Mouse (Mus musculus): ENCODE data around the gene Fer1l4. TPM values are rescaled to one million over a fixed set of nuclear protein-coding genes. Genes with fewer than 3 reads are reported as not detected.

Fer1l4 gene
- polyA plus RNA-seq (2016; fragmentation: Nextera tagmentation; extraction: Ambion mirVana): not detected in 2 replicates

DNA sequence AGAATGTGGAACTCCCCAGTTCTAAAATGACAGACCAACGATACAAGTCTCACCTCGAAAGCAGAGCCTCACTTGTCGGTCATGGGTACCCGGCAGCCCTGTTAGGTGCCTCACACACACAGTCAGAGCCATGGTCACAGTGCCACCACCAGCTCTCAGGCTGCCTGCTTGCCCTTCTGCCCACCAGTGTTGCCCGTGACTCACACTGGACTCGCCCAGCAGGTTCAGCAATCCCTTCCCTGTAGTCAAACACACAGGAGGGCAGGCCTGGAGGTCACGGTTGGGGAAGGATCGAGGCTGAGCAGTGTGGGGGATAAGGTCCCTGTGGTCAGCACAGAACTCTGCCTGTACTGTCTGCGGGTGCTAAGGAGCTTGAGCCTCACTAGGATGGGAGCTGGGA is at the start of gene Fer1l4:
Gene Fer1l4, minus strand, starts transcription at position 132 of the 400 bp plus-strand sequence.
- ATAC-seq (ENCODE audit: low FRiP score): no peak
- 87% methylated on average over 9 of the region's 9 CpGs for WGBS
- Histone ChIP-seq H3K27me3 (peaks cover 10% of the 10 kb centered on the region), H3K4me3 (replicated peaks) (no peak within 1 kb of the TSS), H3K27ac (no peak within 1 kb of the TSS), H3K4me1 (no peaks in the 10 kb centered on the region), H3K36me3 (replicated peaks) (no peaks in the 10 kb centered on the region), H3K4me2 (no peak within 1 kb of the TSS), H3K9ac (no peak within 1 kb of the TSS), H3K9me3 (no peaks in the 10 kb centered on the region)

DNA sequence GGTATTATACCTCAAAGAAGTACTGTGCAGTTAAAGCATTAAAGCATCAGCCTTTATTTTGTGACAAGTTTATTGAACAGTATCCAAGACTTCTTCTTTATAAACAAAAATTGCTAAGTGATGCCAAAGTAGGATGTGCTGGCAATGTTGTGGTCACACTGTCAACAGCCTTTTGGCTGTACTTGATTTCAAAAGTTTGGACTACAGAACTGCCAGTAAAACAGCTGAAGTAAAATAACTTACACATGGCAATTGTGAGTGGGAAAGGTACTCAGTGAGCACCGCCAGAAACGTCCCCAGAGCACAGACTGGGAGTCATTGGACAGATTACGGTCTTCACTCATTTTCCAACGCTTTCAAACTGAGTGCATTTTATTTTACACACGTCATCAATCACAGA is 39.2 kb upstream of the Fer1l4 start:
- Histone ChIP-seq H3K36me3 (replicated peaks) (peaks cover 31% of the 10 kb centered on the region), H3K27me3 (no peaks in the 10 kb centered on the region), H3K9ac (no peak overlapping the region), H3K9me3 (no peaks in the 10 kb centered on the region), H3K4me2 (no peak overlapping the region), H3K4me1 (peaks cover 32% of the 10 kb centered on the region), H3K27ac (no peak overlapping the region), H3K4me3 (replicated peaks) (no peak overlapping the region)
- 89% methylated on average over 5 of the region's 5 CpGs for WGBS
- ATAC-seq (ENCODE audit: low FRiP score): no peak

DNA sequence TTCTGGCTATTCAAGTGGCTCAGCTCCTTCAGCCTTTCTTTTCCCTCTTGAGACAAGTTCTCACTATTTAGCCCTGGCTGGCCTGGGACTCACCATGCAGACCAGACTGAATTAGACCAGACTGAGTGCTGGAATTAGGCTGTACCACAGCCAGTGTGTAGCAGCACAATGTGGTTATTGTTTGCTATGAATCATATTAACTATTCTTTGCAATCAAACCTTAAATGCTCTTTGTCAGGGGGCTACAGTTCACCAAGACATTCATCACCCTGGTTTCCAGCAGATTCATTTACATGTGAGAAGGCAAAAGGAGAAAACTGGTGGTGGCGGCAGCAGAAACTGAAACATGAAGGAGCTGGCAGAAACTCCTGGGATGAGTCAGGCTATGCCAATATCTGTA is 37.1 kb upstream of the Fer1l4 start:
- WGBS: 32% methylated on average over 1 of the region's 1 CpGs
- Histone ChIP-seq H3K9me3 (no peaks in the 10 kb centered on the region), H3K36me3 (replicated peaks) (peaks cover 11% of the 10 kb centered on the region; the same call in 1 of the 2 replicates), H3K27ac (peak overlapping the region; percentile 36), H3K4me1 (peaks cover 32% of the 10 kb centered on the region), H3K9ac (no peak overlapping the region), H3K27me3 (no peaks in the 10 kb centered on the region), H3K4me3 (replicated peaks) (no peak overlapping the region), H3K4me2 (no peak overlapping the region)
- peak; percentile 44 for ATAC-seq (ENCODE audit: low FRiP score)

DNA sequence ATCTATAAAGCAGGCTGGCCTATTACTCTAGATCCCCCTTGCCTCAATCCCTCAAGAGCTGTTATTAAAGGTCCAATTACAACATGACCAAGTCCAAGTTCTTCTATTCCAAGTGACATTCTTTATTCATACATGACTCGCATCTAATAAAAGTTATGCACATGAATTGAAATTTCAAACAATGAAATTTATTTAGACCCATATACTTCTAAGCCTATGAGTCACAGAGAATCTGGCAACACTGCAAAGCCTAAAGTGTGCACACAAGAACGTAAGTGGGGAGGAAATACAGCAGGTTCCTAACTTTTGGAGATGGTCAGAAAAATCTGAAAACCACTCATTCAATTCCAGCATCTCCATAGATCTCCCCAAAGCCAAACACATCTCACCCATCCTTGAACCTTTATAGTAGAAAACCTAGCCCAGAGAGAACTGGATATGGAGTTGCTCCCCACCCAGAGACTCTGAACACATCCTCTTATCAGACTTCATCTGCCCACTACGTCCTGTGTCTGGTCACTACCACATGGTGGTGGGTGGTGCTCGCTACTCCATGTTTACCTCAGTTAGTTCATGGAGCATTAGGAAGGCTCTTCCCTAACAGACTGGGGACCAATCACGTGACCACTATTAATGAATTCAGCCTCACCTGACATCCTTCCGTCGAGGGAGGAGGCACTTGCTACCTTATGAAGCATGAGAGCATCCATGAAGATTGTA is 34.8 kb upstream of the Fer1l4 start:
- H3K4me1 ChIP-seq: peaks cover 32% of the 10 kb centered on the region
- no peaks in the 10 kb centered on the region for H3K9me3 ChIP-seq
- peaks cover 11% of the 10 kb centered on the region; the same call in 1 of the 2 replicates for H3K36me3 ChIP-seq (replicated peaks)
- H3K27me3 ChIP-seq: no peaks in the 10 kb centered on the region
- H3K4me2 ChIP-seq: no peak overlapping the region
- H3K9ac ChIP-seq: no peak overlapping the region
- ATAC-seq (ENCODE audit: low FRiP score): no peak
- H3K27ac ChIP-seq: no peak overlapping the region
- 89% methylated on average over 7 of the region's 7 CpGs for whole genome bisulfite sequencing
- H3K4me3 ChIP-seq (replicated peaks): no peak overlapping the region

DNA sequence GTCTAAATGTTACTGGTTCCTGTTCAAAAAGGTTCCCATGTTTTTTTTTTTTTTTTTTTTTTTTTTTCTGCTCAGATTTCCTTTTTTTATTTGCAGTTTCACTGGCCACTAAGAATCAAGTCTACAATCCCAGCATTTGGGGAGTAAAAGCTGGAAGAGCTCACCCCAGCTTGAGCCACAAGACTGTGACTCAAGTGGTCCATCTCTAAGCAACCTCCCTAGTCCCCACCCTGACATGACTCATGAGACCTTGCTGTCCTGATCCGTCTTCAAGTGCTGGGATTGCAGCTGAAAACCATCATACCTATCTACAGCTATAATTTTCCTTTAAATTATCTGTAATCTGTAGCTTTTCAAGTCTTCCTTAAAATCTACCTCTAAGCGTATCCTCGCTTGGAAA is 31.8 kb upstream of the Fer1l4 start:
- WGBS: 88% methylated on average over 3 of the region's 3 CpGs
- H3K36me3 ChIP-seq (replicated peaks): peaks cover 6% of the 10 kb centered on the region; the same call in 1 of the 2 replicates
- H3K27me3 ChIP-seq: no peaks in the 10 kb centered on the region
- no peak overlapping the region for H3K9ac ChIP-seq
- no peak overlapping the region for H3K27ac ChIP-seq
- H3K4me2 ChIP-seq: no peak overlapping the region
- H3K9me3 ChIP-seq: no peaks in the 10 kb centered on the region
- peaks cover 13% of the 10 kb centered on the region for H3K4me1 ChIP-seq
- no peak for ATAC-seq (ENCODE audit: low FRiP score)
- H3K4me3 ChIP-seq (replicated peaks): no peak overlapping the region

DNA sequence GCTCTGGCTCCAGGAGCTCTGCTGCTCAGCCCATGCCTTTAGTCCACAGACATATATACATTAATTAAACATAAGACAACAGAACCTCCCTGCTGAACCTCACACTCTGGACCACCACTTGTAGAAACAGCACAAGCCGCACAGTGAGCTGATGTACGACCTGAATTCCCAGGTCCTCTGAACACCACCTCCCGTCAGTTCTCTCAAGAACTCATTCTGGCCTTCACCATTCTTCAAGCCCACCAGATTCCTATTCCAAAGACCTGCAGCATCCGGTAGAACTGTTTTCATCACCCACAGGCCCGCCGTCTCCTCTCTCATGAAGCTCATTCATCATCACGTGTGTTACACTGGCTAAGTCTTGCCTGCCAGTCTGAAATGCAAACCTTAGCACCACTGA is 27.6 kb upstream of the Fer1l4 start:
- Histone ChIP-seq H3K27me3 (no peaks in the 10 kb centered on the region), H3K9me3 (no peaks in the 10 kb centered on the region), H3K4me1 (peaks cover 11% of the 10 kb centered on the region; the same call in 1 of the 2 replicates), H3K4me3 (replicated peaks) (no peak overlapping the region), H3K9ac (no peak overlapping the region), H3K4me2 (no peak overlapping the region), H3K27ac (no peak overlapping the region), H3K36me3 (replicated peaks) (peaks cover 40% of the 10 kb centered on the region)
- 89% methylated on average over 7 of the region's 7 CpGs for WGBS
- no peak for ATAC-seq (ENCODE audit: low FRiP score)

DNA sequence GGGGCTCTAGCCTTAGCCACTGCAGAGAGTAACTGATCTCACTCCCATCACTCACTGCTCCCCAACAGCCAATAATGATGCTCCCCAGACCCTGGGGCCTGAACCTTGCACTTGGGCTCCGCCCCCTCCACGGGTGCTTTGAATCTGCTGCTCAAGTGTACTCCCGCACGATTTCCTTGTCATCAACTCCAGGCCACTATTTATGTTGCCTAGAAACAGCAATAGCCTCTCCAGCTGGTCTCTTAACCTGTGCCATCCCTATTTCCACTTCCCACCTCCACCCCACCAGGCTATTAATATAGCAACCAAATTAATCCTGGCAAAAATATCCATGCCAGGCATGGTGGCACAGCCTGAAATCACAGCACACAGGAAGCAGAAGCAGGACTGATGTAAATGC is 26.9 kb upstream of the Fer1l4 start:
- WGBS: 59% methylated on average over 4 of the region's 4 CpGs
- H3K4me2 ChIP-seq: no peak overlapping the region
- no peaks in the 10 kb centered on the region for H3K27me3 ChIP-seq
- H3K9me3 ChIP-seq: no peaks in the 10 kb centered on the region
- H3K36me3 ChIP-seq (replicated peaks): peaks cover 47% of the 10 kb centered on the region
- H3K4me1 ChIP-seq: peaks cover 11% of the 10 kb centered on the region; the same call in 1 of the 2 replicates
- no peak overlapping the region for H3K4me3 ChIP-seq (replicated peaks)
- no peak overlapping the region for H3K9ac ChIP-seq
- no peak for ATAC-seq (ENCODE audit: low FRiP score)
- H3K27ac ChIP-seq: peak overlapping the region; percentile 36; the same call in 1 of the 2 replicates

DNA sequence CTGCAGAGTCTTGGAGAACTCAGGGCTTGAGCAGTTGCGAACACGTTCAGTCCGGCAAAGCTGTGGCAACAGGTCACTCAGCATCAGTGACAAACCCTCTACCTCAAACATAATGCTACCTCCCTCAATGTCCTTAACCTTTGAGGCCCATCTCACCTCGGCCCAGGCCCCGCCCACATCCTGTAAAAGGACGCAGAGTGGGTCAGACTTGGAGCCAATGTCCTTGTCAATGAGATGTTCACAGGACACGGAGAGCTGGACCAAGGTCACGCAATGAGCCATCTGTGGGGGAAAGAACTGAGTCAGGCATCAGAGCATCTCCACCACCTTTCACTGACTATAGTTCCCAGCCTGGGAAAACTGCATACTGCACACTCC is 26.4 kb upstream of the Fer1l4 start:
- no peak overlapping the region for H3K4me2 ChIP-seq
- H3K9ac ChIP-seq: no peak overlapping the region
- ATAC-seq (ENCODE audit: low FRiP score): no peak
- H3K9me3 ChIP-seq: no peaks in the 10 kb centered on the region
- H3K36me3 ChIP-seq (replicated peaks): peaks cover 52% of the 10 kb centered on the region
- no peaks in the 10 kb centered on the region for H3K27me3 ChIP-seq
- 94% methylated on average over 8 of the region's 8 CpGs for WGBS
- no peak overlapping the region for H3K4me3 ChIP-seq (replicated peaks)
- H3K27ac ChIP-seq: no peak overlapping the region
- H3K4me1 ChIP-seq: peaks cover 11% of the 10 kb centered on the region; the same call in 1 of the 2 replicates

DNA sequence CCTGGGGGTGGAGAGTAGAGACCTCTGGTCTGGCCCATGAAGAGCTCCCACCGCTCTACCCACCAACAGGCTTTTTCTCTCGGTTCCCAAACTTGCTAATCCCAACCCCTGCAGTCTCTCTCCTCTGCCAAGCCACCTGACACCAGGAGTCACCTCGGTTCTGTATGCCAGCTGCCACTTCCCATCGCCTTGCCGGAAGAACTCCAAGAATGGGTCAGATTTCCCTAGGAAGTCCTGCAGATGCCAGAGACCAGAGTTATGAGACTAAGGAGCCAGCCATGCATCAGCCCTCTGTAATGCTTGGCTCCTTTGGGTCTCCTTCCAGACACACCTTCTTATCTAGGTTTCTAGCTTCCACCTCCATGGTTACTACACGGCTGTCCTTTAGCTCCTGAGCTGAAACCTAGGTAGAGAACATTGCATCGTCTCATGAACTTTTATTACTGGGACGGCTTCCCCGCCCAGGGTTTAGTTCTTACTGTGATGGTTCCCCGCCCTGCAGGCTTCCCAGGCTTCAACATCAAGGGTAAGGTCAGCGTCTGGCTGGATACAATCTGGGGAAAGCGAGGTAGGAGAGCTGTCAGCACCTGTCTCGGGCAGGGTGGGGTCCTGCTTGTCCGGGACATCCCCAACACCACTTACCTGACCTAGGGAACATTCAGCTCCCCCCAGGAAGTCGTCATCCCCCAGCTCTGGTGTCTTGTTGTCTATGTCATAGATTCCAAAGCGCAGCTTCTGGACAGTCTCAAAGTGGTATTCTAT is 25.9 kb upstream of the Fer1l4 start:
- Histone ChIP-seq H3K27ac (no peak overlapping the region), H3K9ac (no peak overlapping the region), H3K27me3 (no peaks in the 10 kb centered on the region), H3K4me2 (no peak overlapping the region), H3K4me1 (peaks cover 11% of the 10 kb centered on the region; the same call in 1 of the 2 replicates), H3K36me3 (replicated peaks) (peaks cover 58% of the 10 kb centered on the region), H3K4me3 (replicated peaks) (no peak overlapping the region), H3K9me3 (no peaks in the 10 kb centered on the region)
- no peak for ATAC-seq (ENCODE audit: low FRiP score)
- 93% methylated on average over 16 of the region's 16 CpGs for WGBS

DNA sequence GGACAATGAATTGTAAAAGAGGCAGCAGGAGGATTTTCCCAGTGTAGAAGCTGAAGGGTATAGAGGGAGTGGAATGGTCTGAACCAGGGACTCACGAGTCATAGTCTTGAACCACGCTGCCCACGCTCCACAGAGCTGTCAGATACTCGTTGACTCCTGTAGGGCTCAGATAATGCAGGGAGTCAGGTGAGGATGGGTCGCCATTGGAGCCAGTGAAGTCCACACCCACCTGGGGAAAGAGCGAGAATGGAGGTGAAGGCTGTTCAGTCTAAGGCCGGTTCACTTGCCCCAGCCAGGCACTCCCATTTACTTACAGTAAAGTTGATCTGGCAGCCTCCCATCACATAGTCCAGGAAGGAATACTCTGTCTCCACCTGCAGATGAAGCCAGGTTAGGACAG is 24.7 kb upstream of the Fer1l4 start:
- WGBS: 91% methylated on average over 7 of the region's 7 CpGs

DNA sequence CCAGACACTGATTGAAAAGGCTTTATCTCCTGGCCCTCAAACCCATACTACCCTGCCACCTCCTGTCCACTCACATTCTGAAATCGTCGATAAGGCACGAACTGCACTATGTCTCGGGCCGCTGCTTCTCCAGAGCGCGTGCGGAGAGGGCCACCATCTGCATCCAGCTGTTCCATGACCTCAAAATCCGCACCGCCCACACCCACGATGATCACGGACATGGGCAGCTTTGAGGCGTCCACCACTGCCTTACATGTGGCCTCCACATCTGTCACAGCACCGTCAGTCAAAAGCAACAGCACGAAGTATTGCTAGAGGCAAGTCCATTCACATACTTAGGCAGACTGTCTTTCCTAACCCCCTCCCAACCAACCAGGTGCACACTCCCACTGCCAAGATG is 21.0 kb upstream of the Fer1l4 start:
- WGBS: 96% methylated on average over 15 of the region's 15 CpGs
- Histone ChIP-seq H3K36me3 (replicated peaks) (peaks cover 98% of the 10 kb centered on the region), H3K9ac (no peak overlapping the region), H3K4me2 (no peak overlapping the region), H3K9me3 (no peaks in the 10 kb centered on the region), H3K4me1 (no peaks in the 10 kb centered on the region), H3K27ac (no peak overlapping the region), H3K4me3 (replicated peaks) (no peak overlapping the region), H3K27me3 (no peaks in the 10 kb centered on the region)
- no peak for ATAC-seq (ENCODE audit: low FRiP score)

More for the DNA sequence above, 24.7 kb upstream of the Fer1l4 start:
- Histone ChIP-seq H3K36me3 (replicated peaks) (peaks cover 69% of the 10 kb centered on the region), H3K4me1 (peaks cover 11% of the 10 kb centered on the region; the same call in 1 of the 2 replicates), H3K27me3 (no peaks in the 10 kb centered on the region), H3K4me3 (replicated peaks) (no peak overlapping the region), H3K9ac (no peak overlapping the region), H3K4me2 (no peak overlapping the region), H3K9me3 (no peaks in the 10 kb centered on the region), H3K27ac (no peak overlapping the region)
- no peak for ATAC-seq (ENCODE audit: low FRiP score)

DNA sequence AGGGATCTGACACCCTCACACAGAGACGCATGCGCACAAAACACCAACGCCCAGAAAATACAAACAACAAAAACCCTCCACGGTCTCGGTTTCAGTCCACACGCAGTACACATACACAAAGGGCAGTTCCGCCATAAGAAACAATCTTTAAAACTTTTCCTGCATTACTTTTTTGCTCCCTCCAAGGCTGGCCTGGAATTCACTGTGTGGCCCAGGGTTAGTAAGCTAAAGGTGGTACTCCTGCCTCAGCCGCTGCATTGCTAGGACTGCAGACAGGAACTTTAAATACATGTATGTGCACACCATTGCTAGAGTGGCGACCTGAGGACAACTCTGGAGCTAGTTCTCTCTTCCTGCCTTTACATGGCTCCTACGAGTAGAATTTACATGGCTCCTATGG is 18.5 kb upstream of the Fer1l4 start:
- ATAC-seq (ENCODE audit: low FRiP score): no peak
- no peaks in the 10 kb centered on the region for H3K9me3 ChIP-seq
- H3K9ac ChIP-seq: no peak overlapping the region
- WGBS: 96% methylated on average over 10 of the region's 10 CpGs
- H3K4me2 ChIP-seq: no peak overlapping the region
- no peaks in the 10 kb centered on the region for H3K27me3 ChIP-seq
- peaks cover 85% of the 10 kb centered on the region for H3K36me3 ChIP-seq (replicated peaks)
- H3K27ac ChIP-seq: no peak overlapping the region
- H3K4me3 ChIP-seq (replicated peaks): no peak overlapping the region
- peaks cover 4% of the 10 kb centered on the region for H3K4me1 ChIP-seq
